Mouse (Mus musculus): ENCODE measurements around the gene Klk1b22.
"Not testable (repeated sequence)": the region's sequence is repeated elsewhere in the genome, so short reads cannot be mapped to it uniquely, and the experiment has no call there.

- TF ChIP-seq EP300, CTCF (IDR thresholded peaks at IDR 0.05; ENCODE audit: low read depth): not testable (repeated sequence)
These were observed 10.4 kb upstream of the Klk1b22 start, which contains the start of gene Klk1b21 for GRCm38 (mm10) chr7:44102028-44102427.

Data from liver, embryonic 14.5 days (tissue).